Mouse (Mus musculus) bone marrow, adult 2 months (tissue): ENCODE measurements around the gene Pkn1. TPM values are rescaled to one million over a fixed set of nuclear protein-coding genes. Genes with fewer than 3 reads are reported as not detected.

Experiments used
- H3K27ac ChIP-seq: fragments of 200-500 bp; 2 replicates; pipeline ENCODE4 v1.5.1; 2012; ENCODE audit warnings: low read depth, mild to moderate bottlenecking, control low read depth, inconsistent platforms, low read length; ENCODE audit not compliant: control insufficient read depth, poor library complexity, insufficient read depth
- H3K4me1 ChIP-seq: fragments of 200-500 bp; 2 replicates; pipeline ENCODE4 v1.6.1; 2011; ENCODE audit warnings: low read length; ENCODE audit not compliant: control insufficient read depth, insufficient read depth
- H3K4me3 ChIP-seq: fragments of 200-500 bp; replicated peaks from 2 replicates; pipeline ENCODE3; 2011; ENCODE audit warnings: mild to moderate bottlenecking, low read depth, low read length, control low read depth; ENCODE audit not compliant: control insufficient read depth
- CTCF ChIP-seq: fragments of 200-500 bp; IDR thresholded peaks from 2 replicates; pipeline ENCODE4 v1.5.1; 2011; ENCODE audit warnings: low read length, control low read depth; ENCODE audit not compliant: control insufficient read depth, insufficient read depth
- POLR2A ChIP-seq: fragments of 200-500 bp; IDR thresholded peaks from 2 replicates; pipeline ENCODE4 v1.6.1; 2011; ENCODE audit warnings: low read depth, mild to moderate bottlenecking, control low read depth, low read length, borderline replicate concordance; ENCODE audit not compliant: control insufficient read depth
- WGBS: fragments of 180-500 bp; shearing (Covaris S2); methylation state at CpG from one replicate; pipeline ENCODE4 v1.1.7; 2018; 5-methylcytosine and 5-hydroxymethylcytosine counted together
- polyA plus RNA-seq: library from polyadenylated mRNA; stranded (reverse); fragments of >200 nt; gene quantifications from 2 replicates; pipeline ENCODE4 v1.2.4, GENCODE M21; 2011; ENCODE audit warnings: low replicate concordance; ENCODE audit not compliant: missing spikeins, insufficient read depth, insufficient read length

Gene Pkn1
- polyA plus RNA-seq, 1 experiment, result 94.3 TPM

GRCm38 (mm10) chr8:83719048-83719447 lies 20.1 kb upstream of the Pkn1 start:
- WGBS, result 71% methylated on average over 2 of the region's 2 CpGs
- no peak overlapping the region for H3K4me3 ChIP-seq
- TF ChIP-seq CTCF, result no peak
- TF ChIP-seq POLR2A, result no peak
- no peak overlapping the region for H3K27ac ChIP-seq
- peaks cover 1% of the 10 kb centered on the region; the same call in 1 of the 2 replicates for H3K4me1 ChIP-seq

- Histone ChIP-seq H3K27ac (no peak overlapping the region), H3K4me1 (peaks cover 1% of the 10 kb centered on the region; the same call in 1 of the 2 replicates), H3K4me3 (peak overlapping the region; percentile 49)
- WGBS, result 22% methylated on average over 2 of the region's 2 CpGs
- no peak for TF ChIP-seq POLR2A
- no peak for TF ChIP-seq CTCF
Observed at GRCm38 (mm10) chr8:83716563-83716962, 17.6 kb upstream of the Pkn1 start.

- no peak for TF ChIP-seq POLR2A
- Histone ChIP-seq H3K4me3 (peak overlapping the region; percentile 98), H3K27ac (peak overlapping the region; percentile 93), H3K4me1 (peaks cover 1% of the 10 kb centered on the region; the same call in 1 of the 2 replicates)
- WGBS, result 0% methylated on average over 17 of the region's 17 CpGs
Observed at GRCm38 (mm10) chr8:83715771-83716170, 16.8 kb upstream of the Pkn1 start.

GRCm38 (mm10) chr8:83715031-83715690 lies 16.2 kb upstream of the Pkn1 start, which contains the start of gene Ddx39:
TSS of gene Ddx39 (plus strand) at chr8:83715177.
- H3K27ac ChIP-seq, result peak within 1 kb of the TSS; percentile 93
- peak within 1 kb of the TSS; percentile 98 for H3K4me3 ChIP-seq
- WGBS, result 0% methylated on average over 63 of the region's 63 CpGs
- peaks cover 1% of the 10 kb centered on the region; the same call in 1 of the 2 replicates for H3K4me1 ChIP-seq
- no peak for TF ChIP-seq CTCF
- TF ChIP-seq POLR2A, result peak; percentile 84; the same call in 1 of the 2 replicates

GRCm38 (mm10) chr8:83714676-83715030 lies 15.7 kb upstream of the Pkn1 start:
- 13% methylated on average over 8 of the region's 8 CpGs for WGBS
- Histone ChIP-seq H3K4me1 (peaks cover 1% of the 10 kb centered on the region; the same call in 1 of the 2 replicates), H3K4me3 (peak overlapping the region; percentile 25), H3K27ac (no peak overlapping the region)
- TF ChIP-seq POLR2A (no peak), CTCF (no peak)

- Histone ChIP-seq H3K27ac (no peak overlapping the region), H3K4me3 (no peak overlapping the region), H3K4me1 (no peaks in the 10 kb centered on the region)
- TF ChIP-seq POLR2A, result no peak
- WGBS, result 75% methylated on average over 8 of the region's 8 CpGs
Observed at GRCm38 (mm10) chr8:83707554-83707953, 8.6 kb upstream of the Pkn1 start.

GRCm38 (mm10) chr8:83706411-83706810 lies 7.4 kb upstream of the Pkn1 start:
- Histone ChIP-seq H3K4me3 (no peak overlapping the region), H3K27ac (no peak overlapping the region), H3K4me1 (no peaks in the 10 kb centered on the region)
- 68% methylated on average over 5 of the region's 5 CpGs for WGBS
- TF ChIP-seq CTCF (no peak), POLR2A (no peak)

- TF ChIP-seq CTCF, result no peak
- no peak for TF ChIP-seq POLR2A
- Histone ChIP-seq H3K4me3 (no peak overlapping the region), H3K4me1 (peaks cover 1% of the 10 kb centered on the region; the same call in 1 of the 2 replicates), H3K27ac (no peak overlapping the region)
- 87% methylated on average over 4 of the region's 4 CpGs for WGBS
Observed at GRCm38 (mm10) chr8:83703426-83703825, 4.4 kb upstream of the Pkn1 start.

- no peak overlapping the region for H3K4me3 ChIP-seq
- TF ChIP-seq CTCF, result no peak
- no peak for TF ChIP-seq POLR2A
- H3K27ac ChIP-seq, result no peak overlapping the region
- 52% methylated on average over 9 of the region's 9 CpGs for WGBS
- H3K4me1 ChIP-seq, result peaks cover 7% of the 10 kb centered on the region; the same call in 1 of the 2 replicates
Observed at GRCm38 (mm10) chr8:83700423-83701085, 1.6 kb upstream of the Pkn1 start.
